Mouse (Mus musculus) adrenal gland, adult 10 weeks (tissue): Measurements from ENCODE around the gene Peli2. TPM values are rescaled to one million over a fixed set of nuclear protein-coding genes. Genes with fewer than 3 reads are reported as not detected.

Experiments
- polyA plus RNA-seq: library from polyadenylated mRNA; stranded (reverse); fragments of 350-450 nt; fragmentation: Illumina TruSeq; extraction: RNeasy Lipid Tissue Mini Kit (QIAGEN cat#74804); gene quantifications from one replicate; pipeline ENCODE4 v1.2.3, GENCODE M21; 2014; ENCODE audit warnings: low read depth, low replicate concordance

Gene Peli2
- polyA plus RNA-seq, result 11.8 TPM

DNA sequence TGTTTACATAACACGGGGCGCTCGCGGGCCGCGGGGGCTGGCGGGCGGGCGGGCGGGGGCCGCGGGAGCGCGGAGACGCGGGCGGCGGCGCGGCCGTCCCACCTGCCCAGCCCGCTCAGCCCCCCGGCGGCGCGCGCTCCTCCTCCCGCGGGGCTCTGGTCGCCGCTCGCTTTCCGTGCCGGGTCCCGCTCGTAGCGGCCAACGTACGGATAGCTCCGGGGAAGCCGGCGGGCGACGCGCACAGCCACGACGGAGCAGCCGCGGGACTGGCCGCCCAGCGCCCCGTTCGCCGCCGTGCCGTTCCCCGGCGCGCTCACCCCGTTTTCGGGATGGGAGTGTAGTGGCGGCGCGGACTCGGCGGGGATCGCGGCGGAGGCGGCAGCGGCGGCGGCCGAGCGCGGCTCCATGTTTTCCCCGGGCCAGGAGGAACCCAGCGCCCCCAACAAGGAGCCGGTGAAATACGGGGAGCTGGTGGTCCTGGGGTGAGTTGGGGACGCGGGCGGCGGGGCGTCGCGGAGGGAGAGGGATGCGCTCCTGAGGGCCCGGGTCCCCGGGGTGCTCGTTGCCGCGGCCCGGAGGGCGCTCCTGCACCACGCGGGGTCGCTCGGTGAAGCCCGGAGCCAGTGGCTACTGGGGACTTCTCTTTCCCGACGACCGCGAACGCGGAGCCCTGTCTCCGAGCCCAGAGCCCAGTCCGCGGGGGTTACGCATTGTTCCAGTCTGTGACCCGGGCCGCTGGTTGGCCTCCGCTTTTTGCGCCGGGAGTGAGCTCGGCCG is at the start of gene Peli2:
Gene Peli2 (plus strand): TSS at position 72 of the 777 bp plus-strand sequence.

